Mouse (Mus musculus) liver, embryonic 11.5 days (tissue): ENCODE measurements around the gene Mkrn1. TPM values are rescaled to one million over a fixed set of nuclear protein-coding genes. Genes with fewer than 3 reads are reported as not detected.
"Not testable (repeated sequence)": the region's sequence is repeated elsewhere in the genome, so short reads cannot be mapped to it uniquely, and the experiment has no call there.

Source experiments
- ATAC-seq: fragments of 200-750 bp; cut with Nextera tagmentation; replicated peaks from 2 replicates; pipeline ENCODE4 v1.8.0; 2017; ENCODE audit warnings: moderate number of reproducible peaks, mild to moderate bottlenecking, moderate TSS enrichment, moderate library complexity; ENCODE audit not compliant: low FRiP score
- DNase-seq: peaks from one replicate; pipeline ENCODE4 v3.0.0-alpha.2; 2017; ENCODE audit warnings: low spot score
- H3K27ac ChIP-seq: fragments of 300-500 bp; sonication (generic); 2 replicates; pipeline ENCODE4 v1.5.1; 2014; ENCODE audit warnings: mild to moderate bottlenecking, low read depth, low read length, control low read depth
- H3K27me3 ChIP-seq: fragments of 300-500 bp; sonication (generic); replicated peaks from 2 replicates; pipeline ENCODE4 v1.6.1; 2014; ENCODE audit warnings: low read length, mixed read lengths; ENCODE audit not compliant: control insufficient read depth, insufficient read depth
- H3K36me3 ChIP-seq: fragments of 300-500 bp; sonication (generic); 2 replicates; pipeline ENCODE4 v1.6.1; 2014; ENCODE audit warnings: mild to moderate bottlenecking, low read length, moderate library complexity, mixed read lengths; ENCODE audit not compliant: control insufficient read depth, insufficient read depth
- H3K4me1 ChIP-seq: fragments of 300-500 bp; sonication (generic); replicated peaks from 2 replicates; pipeline ENCODE4 v1.6.1; 2014; ENCODE audit warnings: low read length, mixed read lengths; ENCODE audit not compliant: control insufficient read depth, insufficient read depth
- H3K4me2 ChIP-seq: fragments of 300-500 bp; sonication (generic); 2 replicates; pipeline ENCODE4 v1.6.1; 2014; ENCODE audit warnings: mild to moderate bottlenecking, control low read depth, moderate library complexity
- H3K4me3 ChIP-seq: fragments of 300-500 bp; sonication (generic); 2 replicates; pipeline ENCODE4 v1.5.1; 2014; ENCODE audit warnings: low read depth, low read length, control low read depth
- H3K9ac ChIP-seq: fragments of 300-500 bp; sonication (generic); 2 replicates; pipeline ENCODE4 v1.6.1; 2014; ENCODE audit warnings: low read depth, low read length, control low read depth
- H3K9me3 ChIP-seq: fragments of 300-500 bp; sonication (generic); 2 replicates; pipeline ENCODE4 v1.6.1; 2016; ENCODE audit warnings: low read length, inconsistent platforms, mixed read lengths; ENCODE audit not compliant: control insufficient read depth
- WGBS: fragments of 180-500 bp; shearing (Covaris S2); extraction: QIAGEN DNeasy Blood & Tissue Kit; methylation state at CpG from one replicate; pipeline ENCODE4 v1.1.7; 2014; 5-methylcytosine and 5-hydroxymethylcytosine counted together
- polyA plus RNA-seq: library from polyadenylated mRNA; unstranded; fragments of >200 nt; fragmentation: Nextera tagmentation; extraction: Ambion mirVana; gene quantifications from 2 replicates; pipeline ENCODE4 v1.2.1, GENCODE M21; 2014

Gene Mkrn1
- polyA plus RNA-seq, 1 experiment from 2014 or later: 50.8 TPM

GRCm38 (mm10) chr6:39450580-39450979, 30.3 kb upstream of the Mkrn1 start:
- Histone ChIP-seq H3K36me3 (no peaks in the 10 kb centered on the region), H3K4me2 (no peak overlapping the region), H3K4me1 (no peaks in the 10 kb centered on the region), H3K9ac (no peak overlapping the region), H3K9me3 (no peaks in the 10 kb centered on the region), H3K4me3 (no peak overlapping the region), H3K27me3 (no peaks in the 10 kb centered on the region), H3K27ac (no peak overlapping the region)
- no peak for DNase-seq
- 83% methylated on average over 4 of the region's 4 CpGs for WGBS
- ATAC-seq: no peak

GRCm38 (mm10) chr6:39447429-39448185, 27.3 kb upstream of the Mkrn1 start:
- H3K4me2 ChIP-seq: no peak overlapping the region
- ATAC-seq (no peak), DNase-seq (no peak)
- no peak overlapping the region for H3K9ac ChIP-seq
- no peaks in the 10 kb centered on the region for H3K4me1 ChIP-seq
- no peak overlapping the region for H3K4me3 ChIP-seq
- no peaks in the 10 kb centered on the region for H3K9me3 ChIP-seq
- no peaks in the 10 kb centered on the region for H3K27me3 ChIP-seq
- 47% methylated on average over 4 of the region's 4 CpGs for WGBS
- H3K27ac ChIP-seq: no peak overlapping the region
- no peaks in the 10 kb centered on the region for H3K36me3 ChIP-seq

DNA sequence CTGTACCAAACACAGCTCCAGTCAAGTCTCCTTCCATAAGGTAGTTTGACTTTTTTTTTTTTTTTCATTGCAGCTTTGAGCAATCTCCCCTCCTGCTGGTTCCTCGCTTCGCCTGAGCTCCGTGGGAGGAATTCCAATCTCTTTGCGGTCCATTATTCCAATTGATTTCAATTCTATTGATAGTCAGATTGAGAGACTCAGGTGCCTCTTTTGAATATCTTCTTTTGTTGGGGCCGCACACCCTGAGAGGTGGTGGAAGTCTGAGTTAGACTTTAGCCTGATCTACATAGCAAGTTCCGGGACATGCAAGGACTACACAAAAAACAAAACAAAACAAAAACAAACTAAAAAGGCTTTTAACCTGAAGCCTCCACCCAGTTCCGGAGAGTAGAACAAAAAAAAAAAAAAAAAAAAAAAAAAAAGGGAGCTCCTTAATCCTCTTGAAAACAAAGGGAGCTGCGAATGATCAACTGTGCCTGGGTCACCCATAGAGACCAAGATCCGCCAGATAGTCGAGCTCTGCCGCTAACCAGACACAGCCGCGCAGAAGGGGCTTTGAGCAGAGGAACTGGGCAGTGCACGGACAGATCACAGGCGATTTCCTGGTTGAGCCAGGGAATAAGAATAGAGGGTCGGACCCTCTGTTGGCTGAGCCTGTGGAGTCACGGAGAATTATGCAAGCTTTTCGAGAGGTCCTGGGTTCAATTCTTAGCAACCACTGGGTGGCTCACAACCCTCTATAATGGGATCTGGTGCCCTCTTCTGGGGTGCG, 25.7 kb upstream of the Mkrn1 start:
- no peak overlapping the region for H3K9ac ChIP-seq
- H3K4me3 ChIP-seq: no peak overlapping the region
- H3K36me3 ChIP-seq: no peaks in the 10 kb centered on the region
- no peaks in the 10 kb centered on the region for H3K27me3 ChIP-seq
- H3K4me1 ChIP-seq: no peaks in the 10 kb centered on the region
- no peak for ATAC-seq
- H3K27ac ChIP-seq: no peak overlapping the region
- WGBS: 16% methylated on average over 19 of the region's 19 CpGs
- peak overlapping the region; percentile 45; the same call in 1 of the 2 replicates for H3K4me2 ChIP-seq
- no peaks in the 10 kb centered on the region for H3K9me3 ChIP-seq
- no peak for DNase-seq

- H3K4me2 ChIP-seq: no peak overlapping the region
- H3K4me1 ChIP-seq: no peaks in the 10 kb centered on the region
- ATAC-seq: no peak
- no peak for DNase-seq
- H3K27ac ChIP-seq: no peak overlapping the region
- H3K9ac ChIP-seq: no peak overlapping the region
- no peaks in the 10 kb centered on the region for H3K27me3 ChIP-seq
- H3K36me3 ChIP-seq: no peaks in the 10 kb centered on the region
- H3K9me3 ChIP-seq: no peaks in the 10 kb centered on the region
- no peak overlapping the region for H3K4me3 ChIP-seq
Observed at GRCm38 (mm10) chr6:39442786-39443287, 22.6 kb upstream of the Mkrn1 start.

- Histone ChIP-seq H3K4me2 (no peak overlapping the region), H3K4me3 (no peak overlapping the region), H3K36me3 (no peaks in the 10 kb centered on the region), H3K4me1 (no peaks in the 10 kb centered on the region; the same call in 1 of the 2 replicates), H3K27me3 (no peaks in the 10 kb centered on the region), H3K27ac (no peak overlapping the region), H3K9ac (no peak overlapping the region), H3K9me3 (no peaks in the 10 kb centered on the region)
- DNase-seq (no peak), ATAC-seq (no peak)
Observed at GRCm38 (mm10) chr6:39440207-39440606, 19.9 kb upstream of the Mkrn1 start.

- not testable (repeated sequence) for H3K9me3 ChIP-seq, H3K4me3 ChIP-seq, H3K4me2 ChIP-seq, H3K9ac ChIP-seq, H3K27me3 ChIP-seq, DNase-seq, H3K36me3 ChIP-seq, H3K4me1 ChIP-seq, ATAC-seq, H3K27ac ChIP-seq
- 89% methylated on average over 6 of the region's 6 CpGs for WGBS
Observed at GRCm38 (mm10) chr6:39437519-39437918, 17.3 kb upstream of the Mkrn1 start.

- no peak for DNase-seq
- Histone ChIP-seq H3K9me3 (no peaks in the 10 kb centered on the region), H3K4me1 (peaks cover 4% of the 10 kb centered on the region; the same call in 1 of the 2 replicates), H3K4me3 (no peak overlapping the region), H3K27me3 (no peaks in the 10 kb centered on the region), H3K4me2 (no peak overlapping the region), H3K9ac (no peak overlapping the region), H3K36me3 (no peaks in the 10 kb centered on the region), H3K27ac (no peak overlapping the region)
- ATAC-seq: peak; percentile 74
- 66% methylated on average over 5 of the region's 5 CpGs for WGBS
Observed at GRCm38 (mm10) chr6:39435875-39436274, 15.6 kb upstream of the Mkrn1 start.

DNA sequence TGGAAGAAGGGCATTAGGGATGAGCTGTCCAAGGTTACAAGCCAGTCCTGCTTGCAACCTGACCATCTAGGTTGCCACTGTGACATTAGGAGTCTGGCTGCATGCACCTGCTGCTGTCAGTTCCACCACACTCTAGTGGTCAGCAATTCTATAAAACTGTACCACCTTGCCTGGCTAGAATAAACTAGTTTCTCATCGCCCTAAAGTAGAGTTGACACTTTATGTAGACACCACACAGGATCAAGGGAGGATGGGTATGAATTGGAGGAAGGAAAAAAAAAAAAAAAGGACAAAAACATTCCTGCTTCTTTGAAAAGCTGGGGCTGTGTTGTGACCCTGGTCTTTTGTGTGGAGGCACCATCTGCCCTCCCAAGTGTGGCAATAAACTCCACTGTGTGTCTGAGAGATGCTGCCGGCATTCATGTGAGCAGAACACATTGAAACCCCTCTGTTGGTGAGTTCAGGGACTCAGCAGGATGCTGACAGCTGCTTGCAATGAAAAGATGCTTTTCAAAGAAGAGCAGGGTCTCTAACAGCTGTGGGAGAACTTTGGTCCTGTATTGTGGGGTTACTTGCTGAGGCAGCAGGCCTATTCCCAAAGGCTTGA, 14.7 kb upstream of the Mkrn1 start:
- Histone ChIP-seq H3K4me2 (no peak overlapping the region), H3K9ac (no peak overlapping the region), H3K27me3 (no peaks in the 10 kb centered on the region), H3K4me3 (no peak overlapping the region), H3K27ac (0 out of 2 replicates have a peak overlapping the region, but pooled peaks have one; percentile 19), H3K4me1 (peaks cover 4% of the 10 kb centered on the region; the same call in 1 of the 2 replicates), H3K36me3 (no peaks in the 10 kb centered on the region), H3K9me3 (no peaks in the 10 kb centered on the region)
- ATAC-seq (no peak), DNase-seq (no peak)
- 83% methylated on average over 2 of the region's 2 CpGs for WGBS
